Mouse (Mus musculus) liver, embryonic 14.5 days (tissue): ENCODE data around the gene Atp1a4.

Experiments used
- CTCF ChIP-seq: IDR thresholded peaks from 2 replicates; pipeline ENCODE4 v1.5.1; 2016; ENCODE audit warnings: antibody characterized with exemption, low read depth, control low read depth
- EP300 ChIP-seq: IDR thresholded peaks from 2 replicates; pipeline ENCODE4 v1.6.1; 2016; ENCODE audit warnings: antibody characterized with exemption, low read depth

- no peak for TF ChIP-seq CTCF
- no peak for TF ChIP-seq EP300
These were observed 17.1 kb downstream of the Atp1a4 start for GRCm38 (mm10) chr1:172240945-172241708.
